Mouse (Mus musculus) limb, embryonic 13.5 days (tissue): ENCODE data around the gene Prr13. TPM values are rescaled to one million over a fixed set of nuclear protein-coding genes. Genes with fewer than 3 reads are reported as not detected.

Experiments
- ATAC-seq: fragments of 200-750 bp; cut with Nextera tagmentation; 2 replicates; pipeline ENCODE4 v1.8.0; 2017; ENCODE audit warnings: low read depth, moderate number of reproducible peaks, moderate TSS enrichment; ENCODE audit not compliant: low FRiP score
- H3K27ac ChIP-seq: fragments of 300-500 bp; sonication (generic); 2 replicates; pipeline ENCODE4 v1.5.1; 2015; ENCODE audit warnings: inconsistent platforms, mild to moderate bottlenecking, moderate library complexity
- H3K27me3 ChIP-seq: fragments of 300-500 bp; sonication (generic); 2 replicates; pipeline ENCODE4 v1.6.1; 2015; ENCODE audit warnings: mild to moderate bottlenecking, inconsistent platforms
- H3K36me3 ChIP-seq: fragments of 300-500 bp; sonication (generic); 2 replicates; pipeline ENCODE4 v1.6.1; 2015; ENCODE audit warnings: inconsistent platforms, mild to moderate bottlenecking, moderate library complexity
- H3K4me1 ChIP-seq: fragments of 300-500 bp; sonication (generic); 2 replicates; pipeline ENCODE4 v1.6.1; 2015; ENCODE audit warnings: inconsistent platforms
- H3K4me2 ChIP-seq: fragments of 300-500 bp; sonication (generic); replicated peaks from 2 replicates; pipeline ENCODE4 v1.6.1; 2015; ENCODE audit warnings: inconsistent platforms, mild to moderate bottlenecking, moderate library complexity
- H3K4me3 ChIP-seq: fragments of 300-500 bp; sonication (generic); 2 replicates; pipeline ENCODE4 v1.5.1; 2015; ENCODE audit warnings: moderate library complexity, mild to moderate bottlenecking, inconsistent platforms
- H3K9ac ChIP-seq: fragments of 300-500 bp; sonication (generic); 2 replicates; pipeline ENCODE4 v1.6.1; 2015; ENCODE audit warnings: mild to moderate bottlenecking, inconsistent platforms
- H3K9me3 ChIP-seq: fragments of 300-500 bp; sonication (generic); 2 replicates; pipeline ENCODE4 v1.6.1; 2016; ENCODE audit warnings: inconsistent platforms
- WGBS: fragments of 180-500 bp; shearing (Covaris S2); methylation state at CpG from one replicate; pipeline ENCODE4 v1.1.7; 2015; 5-methylcytosine and 5-hydroxymethylcytosine counted together
- polyA plus RNA-seq: library from polyadenylated mRNA; unstranded; fragments of >200 nt; fragmentation: Nextera tagmentation; extraction: Ambion mirVana; gene quantifications from 2 replicates; pipeline ENCODE4 v1.2.1, GENCODE M21; 2015

Gene Prr13
- polyA plus RNA-seq, 1 experiment from 2014 or later, result 62.6 TPM

DNA sequence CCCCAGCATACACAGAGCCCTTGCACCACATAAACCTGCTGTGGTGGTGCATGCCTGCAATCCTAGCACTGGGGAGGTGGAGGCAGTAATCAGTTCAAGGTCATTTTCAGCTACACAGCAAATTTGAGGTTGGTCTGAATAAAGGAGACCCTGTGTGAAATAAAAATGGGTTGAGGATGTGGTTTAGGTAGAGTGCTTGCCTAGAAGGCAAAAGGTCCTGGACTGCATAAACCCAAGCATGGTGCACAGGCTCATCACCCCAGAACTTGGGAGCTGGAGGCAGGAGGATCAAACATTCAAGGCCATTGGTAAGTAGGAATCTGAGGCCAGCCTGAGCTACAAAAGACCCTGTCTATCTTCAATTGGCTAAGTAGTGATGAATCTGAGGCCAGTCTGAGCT, 48.7 kb downstream of the Prr13 start:
- H3K9me3 ChIP-seq, result no peaks in the 10 kb centered on the region
- no peaks in the 10 kb centered on the region for H3K27me3 ChIP-seq
- ATAC-seq, result no peak
- H3K9ac ChIP-seq, result no peak overlapping the region
- H3K36me3 ChIP-seq, result peaks cover 45% of the 10 kb centered on the region
- no peak overlapping the region for H3K4me2 ChIP-seq
- no peak overlapping the region for H3K4me3 ChIP-seq
- H3K4me1 ChIP-seq, result peaks cover 36% of the 10 kb centered on the region
- no peak overlapping the region for H3K27ac ChIP-seq

DNA sequence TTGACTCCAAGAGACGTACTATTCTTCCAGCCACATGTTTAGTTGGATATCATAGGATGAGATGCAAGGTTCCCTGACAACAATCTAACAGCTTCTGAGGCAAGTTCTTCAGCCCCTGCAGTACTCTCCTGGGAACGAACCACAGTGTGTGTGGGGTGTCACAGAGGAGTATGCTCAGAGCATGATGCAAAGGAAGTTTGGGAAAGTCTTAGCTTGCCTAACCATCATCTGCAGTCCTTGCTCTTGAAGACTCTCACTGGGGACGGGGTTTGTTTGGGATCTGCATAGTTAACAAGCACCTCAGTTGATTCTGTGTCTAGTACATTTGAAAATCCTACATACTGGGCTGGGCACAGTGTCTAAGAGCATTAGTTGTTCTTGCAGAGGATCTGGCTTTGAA, 49.5 kb downstream of the Prr13 start:
- H3K27ac ChIP-seq, result no peak overlapping the region
- H3K36me3 ChIP-seq, result peaks cover 37% of the 10 kb centered on the region
- no peaks in the 10 kb centered on the region for H3K9me3 ChIP-seq
- peaks cover 41% of the 10 kb centered on the region for H3K4me1 ChIP-seq
- H3K9ac ChIP-seq, result no peak overlapping the region
- no peak for ATAC-seq
- no peak overlapping the region for H3K4me3 ChIP-seq
- H3K4me2 ChIP-seq, result no peak overlapping the region
- H3K27me3 ChIP-seq, result no peaks in the 10 kb centered on the region
- WGBS, result 87% methylated on average over 3 of the region's 3 CpGs

- H3K9me3 ChIP-seq, result no peaks in the 10 kb centered on the region
- no peaks in the 10 kb centered on the region for H3K27me3 ChIP-seq
- H3K4me1 ChIP-seq, result peaks cover 49% of the 10 kb centered on the region
- peak overlapping the region; percentile 79 for H3K4me2 ChIP-seq
- H3K27ac ChIP-seq, result peak overlapping the region; percentile 82
- H3K4me3 ChIP-seq, result peak overlapping the region; percentile 62
- peaks cover 19% of the 10 kb centered on the region for H3K36me3 ChIP-seq
- H3K9ac ChIP-seq, result peak overlapping the region; percentile 71
- WGBS, result 5% methylated on average over 9 of the region's 9 CpGs
- ATAC-seq, result peak; percentile 61
These were observed 51.3 kb downstream of the Prr13 start for GRCm38 (mm10) chr15:102510110-102510509.

DNA sequence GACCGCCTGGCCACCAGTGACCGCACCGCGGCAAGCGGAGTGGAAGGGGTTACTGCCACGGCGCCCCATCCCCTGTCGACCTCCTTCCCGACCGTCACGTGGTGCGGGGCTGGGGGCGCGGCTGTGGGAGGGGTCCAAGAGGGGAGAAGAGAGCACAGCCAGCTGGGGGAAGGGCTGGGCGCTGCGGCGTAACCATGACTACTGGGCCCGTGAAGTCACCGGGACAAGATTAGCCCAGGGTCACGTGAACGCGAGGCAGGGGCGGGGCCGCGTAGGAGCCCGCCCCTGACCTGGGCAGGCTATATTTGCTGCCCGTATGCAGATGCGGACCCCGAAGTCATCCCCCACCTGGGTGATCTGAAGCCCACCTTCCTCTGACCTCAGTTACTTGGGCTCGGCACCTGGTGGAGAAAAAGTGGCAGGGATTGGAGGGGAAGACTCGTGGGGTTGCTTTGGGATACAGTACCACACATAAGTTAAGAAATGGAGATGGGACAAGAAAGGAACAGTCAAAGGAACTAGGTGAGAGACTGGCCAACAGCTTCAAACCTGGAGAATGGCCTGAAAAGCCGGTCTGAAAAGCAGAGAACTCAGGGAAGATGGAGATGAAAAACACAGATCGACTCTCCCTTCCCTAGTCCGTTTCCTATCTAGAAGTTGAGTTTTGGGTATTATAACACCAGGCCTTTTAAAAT, 51.9 kb downstream of the Prr13 start:
- Histone ChIP-seq H3K4me3 (peak overlapping the region; percentile 62), H3K4me2 (peak overlapping the region; percentile 79), H3K9ac (peak overlapping the region; percentile 71), H3K9me3 (no peaks in the 10 kb centered on the region), H3K27ac (peak overlapping the region; percentile 82), H3K27me3 (no peaks in the 10 kb centered on the region), H3K4me1 (peaks cover 52% of the 10 kb centered on the region), H3K36me3 (peaks cover 13% of the 10 kb centered on the region; the same call in 1 of the 2 replicates)
- ATAC-seq, result peak; percentile 96
- 2% methylated on average over 33 of the region's 34 CpGs for WGBS

DNA sequence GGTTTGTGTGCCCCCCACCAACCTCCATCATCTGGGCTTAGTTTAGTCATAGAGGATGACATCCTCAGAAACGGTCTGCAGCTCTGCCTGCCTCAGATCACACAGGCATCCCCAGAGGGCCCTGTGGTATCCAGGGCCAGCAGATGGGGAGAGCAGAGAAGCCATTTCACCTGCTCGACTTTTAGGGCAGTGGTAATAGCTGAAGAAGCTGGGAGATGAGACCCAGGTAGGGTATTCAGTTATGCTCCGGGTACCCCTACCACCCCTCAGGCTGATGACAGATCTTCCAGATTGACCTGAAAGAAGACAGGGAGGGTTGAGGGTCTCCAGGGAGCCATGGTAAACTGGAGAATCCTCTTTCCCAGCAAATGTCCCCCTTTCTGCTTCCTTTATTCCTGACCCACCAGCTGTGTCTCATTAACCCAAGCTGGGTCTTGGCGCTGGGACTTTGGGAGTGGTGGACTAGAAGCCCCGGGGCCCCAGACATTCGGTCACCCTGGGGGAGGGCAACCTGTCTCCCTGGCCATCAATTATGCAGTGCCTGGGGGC, 52.5 kb downstream of the Prr13 start:
- Histone ChIP-seq H3K9ac (peak overlapping the region; percentile 71), H3K4me1 (peaks cover 59% of the 10 kb centered on the region), H3K27me3 (no peaks in the 10 kb centered on the region), H3K9me3 (no peaks in the 10 kb centered on the region), H3K4me3 (peak overlapping the region; percentile 62), H3K4me2 (peak overlapping the region; percentile 79), H3K27ac (peak overlapping the region; percentile 64; the same call in 1 of the 2 replicates), H3K36me3 (0 out of 2 replicates have a peak, but pooled peaks cover 10% of the 10 kb centered on the region)
- ATAC-seq, result no peak; the same call in 1 of the 2 replicates
- 7% methylated on average over 6 of the region's 6 CpGs for WGBS

DNA sequence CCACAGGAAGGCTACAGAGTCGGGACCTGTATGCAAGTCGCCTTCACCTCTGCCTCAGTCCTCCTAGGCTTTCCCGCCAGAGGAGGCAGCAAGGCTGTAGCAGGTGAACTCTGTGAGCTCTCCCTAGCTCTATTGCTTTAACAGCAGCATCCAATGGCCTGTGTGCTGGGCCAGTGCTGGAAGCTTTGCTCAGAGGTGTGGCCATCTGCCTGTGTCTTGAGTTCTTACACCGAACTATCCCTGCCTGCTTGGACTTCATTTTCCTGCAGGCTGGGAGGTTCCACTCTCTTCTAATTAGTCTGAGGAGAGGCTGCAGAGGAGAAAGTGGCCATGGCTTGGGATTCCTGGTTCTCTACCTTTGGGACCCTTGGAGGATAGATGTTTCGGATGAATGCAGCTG, 53.2 kb downstream of the Prr13 start:
- no peaks in the 10 kb centered on the region for H3K27me3 ChIP-seq
- no peaks in the 10 kb centered on the region for H3K9me3 ChIP-seq
- H3K4me3 ChIP-seq, result no peak overlapping the region
- peaks cover 59% of the 10 kb centered on the region for H3K4me1 ChIP-seq
- H3K27ac ChIP-seq, result no peak overlapping the region; the same call in 1 of the 2 replicates
- 23% methylated on average over 5 of the region's 5 CpGs for WGBS
- ATAC-seq, result no peak
- H3K36me3 ChIP-seq, result 0 out of 2 replicates have a peak, but pooled peaks cover 10% of the 10 kb centered on the region
- peak overlapping the region; percentile 43 for H3K9ac ChIP-seq
- H3K4me2 ChIP-seq, result peak overlapping the region; percentile 79; the same call in 1 of the 2 replicates

Other genes with a start within 250 kb of the Prr13 start
- 3.2 and 3.5 TPM in 2 replicates for gene Itgb7, start 227.1 kb upstream of the Prr13 start, polyA plus RNA-seq
- 131 and 145 TPM in 2 replicates for gene Rarg, start 201.5 kb upstream of the Prr13 start, polyA plus RNA-seq
- gene Gm9918, start 188.5 kb upstream of the Prr13 start, polyA plus RNA-seq, result 1.1 and 1.3 TPM in 2 replicates
- 64.7 and 65.8 TPM in 2 replicates for gene Mfsd5, start 179.6 kb upstream of the Prr13 start, polyA plus RNA-seq
- 23.7 and 32.2 TPM in 2 replicates for gene Espl1, start 162.8 kb upstream of the Prr13 start, polyA plus RNA-seq
- 431 and 451 TPM in 2 replicates for gene Pfdn5, start 132.9 kb upstream of the Prr13 start, polyA plus RNA-seq
- gene Myg1, start 127.3 kb upstream of the Prr13 start, polyA plus RNA-seq, result 110 and 116 TPM in 2 replicates
- gene Aaas, start 108.3 kb upstream of the Prr13 start, polyA plus RNA-seq, result 75.9 and 76.6 TPM in 2 replicates
- gene Sp7, start 91.8 kb upstream of the Prr13 start, polyA plus RNA-seq, result 6.0 and 7.4 TPM in 2 replicates
- gene Sp1, start 52.9 kb upstream of the Prr13 start, polyA plus RNA-seq, result 11.6 and 12.0 TPM in 2 replicates
- 0.23 and 0.36 TPM in 2 replicates for gene Amhr2, start 13.7 kb upstream of the Prr13 start, polyA plus RNA-seq
- 262 and 273 TPM in 2 replicates for gene Pcbp2, start 11.5 kb downstream of the Prr13 start, polyA plus RNA-seq
- 2.5 and 7.5 TPM in 2 replicates for gene Gm10337, start 44.7 kb downstream of the Prr13 start, polyA plus RNA-seq
- gene Map3k12, start 58.0 kb downstream of the Prr13 start, polyA plus RNA-seq, result 22.4 and 24.5 TPM in 2 replicates
- 101 and 107 TPM in 2 replicates for gene Tarbp2, start 59.2 kb downstream of the Prr13 start, polyA plus RNA-seq
- gene Npff, start 65.9 kb downstream of the Prr13 start, polyA plus RNA-seq, result 2.9 and 3.4 TPM in 2 replicates
- gene Gm28047, start 166.0 kb downstream of the Prr13 start, polyA plus RNA-seq, result not detected in 2 replicates
- 47.2 and 51.0 TPM in 2 replicates for gene Atf7, start 166.4 kb downstream of the Prr13 start, polyA plus RNA-seq
- gene Atp5g2, start 213.3 kb downstream of the Prr13 start, polyA plus RNA-seq, result 54.7 and 65.5 TPM in 2 replicates